Mouse (Mus musculus) lung, postnatal 0 days (tissue): ENCODE data around the gene Brd7.

Experiments used
- CTCF ChIP-seq: IDR thresholded peaks from 2 replicates; pipeline ENCODE4 v1.5.1; 2016; ENCODE audit warnings: antibody characterized with exemption, mild to moderate bottlenecking
- EP300 ChIP-seq: IDR thresholded peaks from 2 replicates; pipeline ENCODE4 v1.6.1; 2016; ENCODE audit warnings: antibody characterized with exemption, mild to moderate bottlenecking, control low read depth

DNA sequence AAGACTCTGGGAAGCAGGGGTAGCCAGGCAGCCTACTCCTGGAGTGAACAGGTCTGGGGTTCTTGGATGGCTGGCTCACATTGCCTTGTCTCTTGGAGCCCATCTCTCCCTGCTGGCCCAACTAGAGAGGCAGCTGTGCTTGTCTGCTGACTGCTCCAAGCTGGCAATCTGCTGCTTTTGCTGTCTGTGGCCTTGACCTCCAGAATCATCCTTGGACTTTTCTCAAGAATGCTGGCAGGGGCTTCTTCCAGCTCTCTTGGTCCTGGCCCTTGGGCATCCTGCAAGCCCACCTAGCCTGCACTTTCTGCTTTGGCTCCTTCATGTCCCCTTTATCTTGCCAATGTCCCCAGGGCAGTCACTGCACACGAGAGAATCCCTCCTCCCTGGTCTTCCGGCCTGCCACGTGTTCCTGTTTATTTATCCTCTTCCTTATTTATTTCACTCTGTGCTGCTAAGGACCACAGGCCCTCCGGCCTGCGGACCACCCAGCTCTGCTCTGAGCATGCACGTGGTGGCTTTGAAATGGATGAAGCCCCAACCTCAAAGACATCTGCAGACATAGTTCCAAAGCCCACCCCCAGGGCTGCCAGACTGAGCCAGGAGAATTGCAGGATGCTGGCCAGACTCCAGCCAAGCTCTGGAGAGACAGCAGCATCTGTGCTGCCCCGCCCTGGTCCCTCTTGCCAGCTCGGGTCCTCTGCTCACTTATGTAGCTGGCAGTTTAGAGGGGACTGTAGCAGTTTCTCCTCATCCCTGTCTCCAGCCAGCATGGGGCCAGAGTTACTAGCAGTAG lies 45.7 kb downstream of the Brd7 start:
- TF ChIP-seq EP300 (peak; percentile 50; the same call in 1 of the 2 replicates), CTCF (peak; percentile 14; the same call in 1 of the 2 replicates)
